Mouse (Mus musculus): ENCODE results near the gene Rnaset2a.
"Not testable (repeated sequence)": the region's sequence is repeated elsewhere in the genome, so short reads cannot be mapped to it uniquely, and the experiment has no call there.

GRCm38 (mm10) chr17:8138116-8138515 lies 9.8 kb downstream of the Rnaset2a start:
- TF ChIP-seq CTCF (IDR thresholded peaks at IDR 0.05; ENCODE audit: control insufficient read depth, insufficient read depth, insufficient read length); MAX (IDR thresholded peaks at IDR 0.05); MYOD1 (IDR thresholded peaks at IDR 0.05; ENCODE audit: control insufficient read depth, insufficient read length, low read depth): not testable (repeated sequence)

All from C2C12 (cell line).